Mouse (Mus musculus) adrenal gland, adult 2 months (tissue): ENCODE data around the gene Cct5. TPM values are rescaled to one million over a fixed set of nuclear protein-coding genes. Genes with fewer than 3 reads are reported as not detected.
A peak's percentile ranks its signal among the peaks of the same experiment; 100 is the strongest.

Experiments used
- DNase-seq: peaks from one replicate; pipeline ENCODE4 v3.0.0; 2021
- polyA plus RNA-seq: library from polyadenylated mRNA; depleted of rRNA; stranded (reverse); fragments of >200 nt; gene quantifications from 2 replicates; pipeline ENCODE4 v1.2.3, GENCODE M21; 2012; rRNA removed
- total RNA-seq, 2 experiments: library from RNA; stranded (reverse); gene quantifications; 2 replicates each; pipeline ENCODE4 v1.2.3; 2021

The Cct5 gene
- total and polyA plus RNA-seq, 3 experiments, result 49.5 to 321 (median 318) TPM

DNA sequence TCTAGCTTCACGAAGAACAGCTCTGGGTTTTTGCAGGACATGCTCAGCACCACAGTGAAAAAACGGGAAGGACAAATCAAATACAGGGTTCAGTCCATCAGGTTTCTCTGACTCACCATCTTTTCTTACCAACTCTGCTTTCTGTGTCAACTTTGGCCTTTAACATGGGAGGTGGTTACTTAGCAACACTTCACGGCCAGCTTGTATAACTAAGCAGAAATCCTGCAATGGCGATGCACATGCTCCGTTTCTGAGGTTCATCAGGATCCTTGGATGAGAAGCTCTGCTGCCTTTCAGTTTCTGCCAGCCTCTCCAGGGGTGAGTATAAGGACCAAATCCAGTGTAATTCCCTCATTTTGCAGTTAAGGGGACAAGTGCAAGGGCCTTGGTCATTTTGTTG lies 36.4 kb downstream of the Cct5 start, which contains the start of gene Cmbl:
Gene Cmbl (plus strand): TSS at position 206 of the 400 bp plus-strand sequence.
- DNase-seq, result peak; percentile 66

- DNase-seq, result peak; percentile 81
Measured at GRCm38 (mm10) chr15:31563577-31564546, 37.7 kb downstream of the Cct5 start.

- no peak for DNase-seq
Measured at GRCm38 (mm10) chr15:31562847-31563246, 38.8 kb downstream of the Cct5 start.

DNA sequence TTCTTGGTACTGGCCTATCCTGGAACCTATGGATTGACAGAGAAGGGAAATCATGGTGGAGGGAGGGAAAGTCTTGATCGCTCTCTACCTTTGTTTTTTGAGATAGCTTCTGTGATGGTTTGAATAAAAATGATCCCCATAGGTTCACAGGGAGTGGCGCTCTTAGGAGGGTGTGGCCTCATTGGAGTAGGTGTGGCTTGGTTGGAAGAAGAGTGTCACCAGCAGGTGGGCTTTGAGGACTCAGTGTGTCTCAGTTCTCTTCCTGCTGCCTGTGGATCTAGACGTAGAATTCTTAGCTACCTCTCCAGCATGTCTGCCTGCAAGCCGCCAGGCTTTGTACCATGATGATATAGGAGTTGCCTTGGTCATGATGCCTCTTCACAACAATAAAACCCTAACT lies 39.6 kb downstream of the Cct5 start:
- no peak for DNase-seq

GRCm38 (mm10) chr15:31561390-31561789 lies 40.2 kb downstream of the Cct5 start:
- DNase-seq, result peak; percentile 75

- no peak for DNase-seq
Measured at GRCm38 (mm10) chr15:31554855-31555254, 46.7 kb downstream of the Cct5 start.

DNA sequence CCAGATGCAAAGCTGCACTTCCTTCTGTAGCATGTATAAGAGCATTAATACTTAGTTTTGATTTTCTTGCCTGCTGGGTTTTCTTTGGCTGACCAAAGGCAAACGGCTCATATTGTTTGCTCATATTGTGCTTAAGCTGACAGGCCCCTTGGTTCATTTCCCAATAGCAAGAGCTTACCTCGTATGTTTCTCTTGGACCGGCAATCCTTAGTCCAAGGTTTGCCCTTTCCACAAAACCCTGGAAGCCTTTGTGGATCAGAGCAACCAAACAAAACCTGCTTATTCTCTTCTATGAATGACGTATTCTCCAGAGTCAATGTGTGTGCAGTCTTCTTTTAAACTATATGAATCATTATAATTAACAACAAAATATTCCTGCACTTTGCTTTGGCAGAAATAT lies 51.2 kb downstream of the Cct5 start:
- DNase-seq, result no peak

DNA sequence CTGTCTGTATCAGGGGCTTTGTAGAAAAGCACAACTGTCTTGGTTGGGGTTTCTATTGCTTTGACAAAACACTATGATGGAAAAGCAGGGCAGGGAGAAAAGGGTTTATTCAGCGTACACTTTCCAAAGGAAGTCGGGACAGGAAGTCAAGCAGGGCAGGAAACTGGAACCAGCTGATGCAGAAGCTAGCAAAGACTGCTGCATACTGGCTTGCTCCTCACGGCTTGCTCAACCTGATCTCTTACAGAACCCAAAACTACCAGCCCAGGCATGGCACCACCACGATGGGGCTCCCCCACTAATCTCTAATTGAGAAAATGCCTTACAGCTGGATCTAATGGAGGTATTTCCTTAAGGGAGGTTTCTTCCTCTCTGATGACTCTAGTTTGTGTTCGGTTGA lies 54.2 kb downstream of the Cct5 start:
- no peak for DNase-seq

- no peak for DNase-seq
Measured at GRCm38 (mm10) chr15:31546291-31546690, 55.3 kb downstream of the Cct5 start.

DNA sequence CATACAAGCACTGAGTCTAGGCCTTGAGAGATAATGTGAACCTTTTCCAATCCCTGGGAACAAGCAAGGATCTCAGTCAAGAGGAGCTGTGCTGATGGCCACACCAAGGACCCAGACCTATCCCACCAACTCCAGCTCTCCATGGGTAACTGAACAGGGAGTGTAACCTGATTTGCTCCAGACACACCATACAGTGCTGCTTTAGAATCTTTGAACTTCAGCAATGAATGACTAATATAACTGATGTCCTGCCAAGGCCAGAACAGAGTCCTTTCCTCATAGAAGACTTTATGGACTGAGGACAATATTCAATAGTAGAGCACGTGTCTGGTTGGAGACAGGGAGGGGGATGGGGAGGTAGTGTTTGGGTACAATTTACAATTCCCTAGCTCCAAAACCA lies 56.5 kb downstream of the Cct5 start:
- DNase-seq, result no peak

DNA sequence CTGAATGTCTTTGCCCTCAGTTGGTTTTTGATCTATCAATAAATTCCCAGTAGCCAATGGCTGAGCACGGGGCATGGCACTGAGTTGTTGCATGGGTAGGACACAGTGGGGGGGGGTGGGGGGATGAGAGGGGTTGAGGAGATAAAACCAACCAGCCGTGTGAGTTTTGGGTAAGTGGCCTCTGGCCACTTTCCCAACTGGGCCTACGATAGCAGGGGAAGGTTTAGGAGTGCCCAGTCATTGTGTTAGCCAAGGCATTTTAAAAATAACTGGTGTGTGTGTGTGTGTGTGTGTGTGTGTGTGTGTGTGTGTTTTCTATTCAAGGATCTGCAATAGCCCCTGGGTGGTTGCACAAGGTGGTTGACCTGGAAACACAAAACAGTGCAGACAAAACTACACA lies 58.4 kb downstream of the Cct5 start:
- no peak for DNase-seq

DNA sequence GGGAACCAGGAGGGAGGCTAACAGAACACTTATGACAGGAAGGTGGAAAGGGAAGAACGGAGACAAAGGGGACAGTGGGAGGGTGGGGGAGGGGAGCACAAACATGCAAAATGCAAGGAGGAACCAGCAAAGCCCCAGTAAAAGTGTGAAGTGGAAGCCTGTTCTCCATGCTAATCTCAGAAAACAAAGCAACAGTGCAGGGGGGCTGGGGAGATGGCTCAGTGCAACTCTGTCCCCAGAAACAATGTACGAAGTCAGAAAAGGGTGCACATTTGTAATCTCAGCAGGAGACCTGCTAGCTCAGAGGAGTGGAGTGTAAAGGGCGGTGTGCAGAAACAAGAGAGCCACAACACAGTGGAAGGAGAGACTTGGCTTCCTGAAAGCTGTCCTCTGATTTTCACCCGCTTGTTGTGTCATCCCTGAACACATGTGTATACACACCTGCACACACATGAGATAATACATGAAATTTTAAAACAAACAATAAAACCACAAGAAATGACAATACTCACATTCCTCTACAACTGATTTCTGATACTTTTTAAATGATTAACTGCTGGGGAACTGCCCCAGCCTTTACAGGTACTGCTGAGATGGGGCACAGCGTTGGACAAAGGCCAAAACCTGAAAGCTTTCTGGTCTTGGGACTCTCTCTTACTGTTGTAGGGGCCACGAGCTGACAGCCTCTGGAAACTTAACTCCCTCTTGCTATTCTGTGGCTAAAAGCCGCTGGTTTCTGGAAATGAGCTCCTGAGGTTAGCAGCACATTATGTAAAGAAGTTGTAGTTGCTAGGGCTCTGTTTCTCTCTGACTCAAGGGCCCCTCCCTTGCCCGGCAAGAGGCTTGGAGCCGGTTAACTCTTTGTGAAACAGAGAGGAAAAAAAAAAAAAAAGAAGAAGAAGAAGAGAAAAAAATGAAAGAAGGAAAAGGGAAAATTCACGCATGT lies 59.3 kb downstream of the Cct5 start:
- no peak for DNase-seq

Other genes starting within 250 kb of the Cct5 start
- gene Ankrd33b, start 234.1 kb downstream of the Cct5 start, total RNA-seq, result 1 to 10 TPM; 1.1 to 1.9 TPM
- gene Ankrd33b, start 234.1 kb downstream of the Cct5 start, polyA plus RNA-seq, result 1.5 and 1.9 TPM in 2 replicates
- 1 to 10 TPM; 1.8 to 4.2 TPM for gene Ropn1l, start 148.1 kb downstream of the Cct5 start, total RNA-seq
- gene Ropn1l, start 148.1 kb downstream of the Cct5 start, polyA plus RNA-seq, result 10.2 and 11.3 TPM in 2 replicates
- 100 to 1,000 TPM; 115 to 125 TPM for gene March6, start 70.8 kb downstream of the Cct5 start, total RNA-seq
- gene March6, start 70.8 kb downstream of the Cct5 start, polyA plus RNA-seq, result 12.0 and 16.3 TPM in 2 replicates
- 100 to 1,000 TPM; 159 to 177 TPM for gene Cmbl, start 36.4 kb downstream of the Cct5 start, total RNA-seq
- 113 and 193 TPM in 2 replicates for gene Cmbl, start 36.4 kb downstream of the Cct5 start, polyA plus RNA-seq
- 10 to 100 TPM; 19.1 to 24.9 TPM for gene Fam173b, start within 50 bp of the Cct5 start, total RNA-seq
- 4.2 and 6.2 TPM in 2 replicates for gene Fam173b, start within 50 bp of the Cct5 start, polyA plus RNA-seq